Mouse (Mus musculus) brain, embryonic 14.5 days (tissue): ENCODE measurements at regions not wholly inside any gene's neighbourhood (a gene's known extent, or its start where the extent isn't known, plus 50 kb on each side); places are given as distances from the start of the nearest gene placed in this dataset.

Experiments used
- CTCF ChIP-seq: fragments of 200-500 bp; IDR thresholded peaks from 2 replicates; pipeline ENCODE4 v1.5.1; 2012; ENCODE audit warnings: inconsistent platforms, mild to moderate bottlenecking, moderate library complexity, borderline replicate concordance; ENCODE audit not compliant: insufficient read depth, insufficient read length; ENCODE audit errors: extremely low read depth
- POLR2A ChIP-seq: fragments of 200-500 bp; IDR thresholded peaks from 2 replicates; pipeline ENCODE4 v1.6.1; 2012; ENCODE audit warnings: mild to moderate bottlenecking, inconsistent platforms, borderline replicate concordance; ENCODE audit not compliant: poor library complexity, insufficient read depth, insufficient read length, severe bottlenecking; ENCODE audit errors: extremely low read depth

GRCm38 (mm10) chr9:61031699-61032447, 237.5 kb downstream of the Uaca start:
- TF ChIP-seq CTCF (no peak), POLR2A (no peak)
